Mouse (Mus musculus) stomach, embryonic 16.5 days (tissue): ENCODE results near the gene Pole2. TPM values are rescaled to one million over a fixed set of nuclear protein-coding genes. Genes with fewer than 3 reads are reported as not detected.
A peak's percentile ranks its signal among the peaks of the same experiment; 100 is the strongest.

Experiments used
- ATAC-seq: fragments of 200-750 bp; cut with Nextera tagmentation; 2 replicates; pipeline ENCODE4 v1.8.0; 2017; ENCODE audit warnings: moderate number of reproducible peaks, moderate TSS enrichment; ENCODE audit not compliant: insufficient read depth, low FRiP score
- H3K27ac ChIP-seq: fragments of 300-500 bp; sonication (generic); 2 replicates; pipeline ENCODE4 v1.5.1; 2014; ENCODE audit warnings: low read length
- H3K27me3 ChIP-seq: fragments of 300-500 bp; sonication (generic); 2 replicates; pipeline ENCODE4 v1.6.1; 2014; ENCODE audit warnings: low read length, control low read depth, mixed read lengths; ENCODE audit not compliant: control insufficient read depth, insufficient read depth
- H3K36me3 ChIP-seq: fragments of 300-500 bp; sonication (generic); 2 replicates; pipeline ENCODE4 v1.6.1; 2014; ENCODE audit warnings: low read length; ENCODE audit not compliant: control insufficient read depth, insufficient read depth
- H3K4me1 ChIP-seq: fragments of 300-500 bp; sonication (generic); 2 replicates; pipeline ENCODE4 v1.6.1; 2014; ENCODE audit warnings: low read length, control low read depth, mixed read lengths; ENCODE audit not compliant: control insufficient read depth, insufficient read depth
- H3K4me2 ChIP-seq: fragments of 300-500 bp; sonication (generic); 2 replicates; pipeline ENCODE4 v1.6.1; 2014; ENCODE audit warnings: low read depth, low read length, mixed read lengths
- H3K4me3 ChIP-seq: fragments of 300-500 bp; sonication (generic); replicated peaks from 2 replicates; pipeline ENCODE4 v1.5.1; 2014; ENCODE audit warnings: mild to moderate bottlenecking, low read length
- H3K9ac ChIP-seq: fragments of 300-500 bp; sonication (generic); 2 replicates; pipeline ENCODE4 v1.6.1; 2014; ENCODE audit warnings: low read length
- H3K9me3 ChIP-seq: fragments of 300-500 bp; sonication (generic); replicated peaks from 2 replicates; pipeline ENCODE4 v1.6.1; 2016; ENCODE audit warnings: low read length, control low read depth; ENCODE audit not compliant: control insufficient read depth
- WGBS: fragments of 180-500 bp; shearing (Covaris S2); extraction: QIAGEN DNeasy Blood & Tissue Kit; methylation state at CpG from one replicate; pipeline ENCODE4 v1.1.7; 2014; 5-methylcytosine and 5-hydroxymethylcytosine counted together
- polyA plus RNA-seq: library from polyadenylated mRNA; unstranded; fragments of >200 nt; fragmentation: Nextera tagmentation; extraction: Ambion mirVana; gene quantifications from 2 replicates; pipeline ENCODE4 v1.2.1, GENCODE M21; 2015

Gene Pole2
- polyA plus RNA-seq, 1 experiment from 2014 or later = 21.7 TPM

DNA sequence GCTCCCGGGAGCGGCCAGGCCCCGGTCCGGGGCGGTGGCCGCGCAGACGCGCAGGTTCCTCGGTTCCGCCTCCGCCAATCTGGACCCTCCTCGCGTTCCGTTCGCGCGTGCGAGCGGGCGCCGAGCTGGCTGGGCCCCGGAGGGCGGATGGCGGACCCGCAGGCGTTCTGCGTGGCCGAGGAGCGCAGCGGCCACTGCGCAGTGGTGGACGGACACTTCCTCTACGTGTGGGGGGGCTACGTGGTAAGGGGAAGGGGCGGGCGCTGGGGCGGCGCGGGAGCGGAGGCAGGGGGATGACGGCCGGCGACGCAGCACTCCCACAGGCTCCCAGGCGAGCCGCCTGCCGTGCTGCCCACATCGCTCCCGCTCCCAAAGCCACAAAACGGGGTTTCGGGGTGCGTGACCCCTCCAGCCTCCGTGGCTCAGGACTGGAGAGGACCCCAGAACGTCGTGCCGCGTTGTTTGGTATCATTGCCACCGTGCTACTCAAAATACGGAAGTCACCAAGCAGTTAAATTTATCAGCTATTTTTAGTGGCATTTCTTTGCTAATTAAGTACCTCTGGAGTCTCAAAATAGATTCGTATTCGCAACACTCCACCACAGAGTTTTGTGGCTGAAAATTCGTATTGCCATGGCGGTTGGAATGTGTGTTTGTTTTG, 13.9 kb upstream of the Pole2 start:
- H3K9me3 ChIP-seq = no peaks in the 10 kb centered on the region
- under 1% methylated on average over 64 of the region's 64 CpGs for WGBS
- no peaks in the 10 kb centered on the region for H3K36me3 ChIP-seq
- H3K4me3 ChIP-seq = peak overlapping the region; percentile 82
- no peaks in the 10 kb centered on the region for H3K27me3 ChIP-seq
- peak overlapping the region; percentile 81 for H3K4me2 ChIP-seq
- H3K27ac ChIP-seq = peak overlapping the region; percentile 84
- peaks cover 4% of the 10 kb centered on the region; the same call in 1 of the 2 replicates for H3K4me1 ChIP-seq
- ATAC-seq = peak; percentile 95
- H3K9ac ChIP-seq = peak overlapping the region; percentile 91

DNA sequence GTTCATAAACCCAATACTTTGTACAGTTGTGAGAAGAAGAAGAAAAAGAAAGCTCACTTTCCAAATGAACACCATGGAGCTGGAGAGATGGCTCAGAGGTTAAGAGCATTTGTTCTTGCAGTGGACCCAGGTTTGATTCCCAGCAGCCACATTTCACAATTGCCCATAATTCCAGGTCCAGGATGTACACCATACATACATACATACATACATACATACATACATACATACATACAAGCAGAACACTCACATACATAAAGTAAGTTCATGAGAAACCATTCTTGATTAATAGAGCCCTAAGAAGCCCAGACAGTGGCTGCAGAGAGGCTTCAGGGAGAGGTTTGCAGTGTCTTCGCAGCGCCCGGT, 13.4 kb upstream of the Pole2 start:
- H3K9ac ChIP-seq = peak overlapping the region; percentile 91
- ATAC-seq = no peak
- 0% methylated on average over 3 of the region's 3 CpGs for WGBS

DNA sequence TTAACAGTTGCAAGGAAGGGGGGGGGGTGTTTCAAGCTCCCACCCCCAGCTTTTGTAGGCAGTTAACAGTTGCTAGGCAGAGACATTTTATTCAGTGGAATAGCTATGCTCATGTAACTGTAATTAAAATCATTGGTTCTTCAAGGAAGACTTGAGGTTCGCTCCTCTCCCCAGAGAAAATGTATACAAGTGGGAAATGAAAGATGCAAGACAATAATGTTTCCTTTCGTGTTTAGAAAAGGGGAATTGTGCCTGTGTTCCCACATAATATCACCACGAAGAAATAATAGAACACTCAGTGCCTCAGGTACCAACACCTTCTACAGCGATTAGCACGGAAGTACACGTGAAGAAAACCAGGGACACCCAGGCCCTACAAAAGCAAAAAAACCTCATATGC, 12.9 kb upstream of the Pole2 start, which contains the start of gene Klhdc1:
Gene Klhdc1 (plus strand): TSS at position 301 of the 400 bp plus-strand sequence.
- ATAC-seq = no peak
- 68% methylated on average over 6 of the region's 6 CpGs for WGBS

More for the DNA sequence above, 13.4 kb upstream of the Pole2 start:
- peak overlapping the region; percentile 84 for H3K27ac ChIP-seq
- no peaks in the 10 kb centered on the region for H3K9me3 ChIP-seq
- peaks cover 4% of the 10 kb centered on the region; the same call in 1 of the 2 replicates for H3K4me1 ChIP-seq
- no peaks in the 10 kb centered on the region for H3K36me3 ChIP-seq
- no peaks in the 10 kb centered on the region for H3K27me3 ChIP-seq
- peak overlapping the region; percentile 82 for H3K4me3 ChIP-seq
- H3K4me2 ChIP-seq = peak overlapping the region; percentile 81

DNA sequence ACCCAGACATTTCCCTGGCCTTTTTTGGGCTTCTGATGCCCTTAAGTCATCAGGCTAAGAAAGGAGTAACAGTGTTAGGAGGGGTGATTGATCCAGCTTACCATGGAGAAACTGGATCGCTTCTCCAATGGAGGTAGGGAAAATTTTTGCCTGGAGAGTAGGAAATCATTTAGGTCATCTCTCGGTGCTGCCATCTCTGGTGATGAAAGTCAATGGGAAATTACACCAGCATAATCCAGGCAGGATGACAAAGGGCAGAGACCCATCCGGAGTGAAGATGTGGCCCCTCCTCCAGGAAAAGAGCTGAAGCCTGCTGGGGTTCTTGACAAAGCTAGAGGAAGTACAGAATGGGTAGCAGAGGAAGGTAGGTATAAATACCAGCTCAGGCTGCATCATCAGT, 10.3 kb upstream of the Pole2 start:
- Histone ChIP-seq H3K27me3 (no peaks in the 10 kb centered on the region), H3K9ac (no peak overlapping the region), H3K36me3 (no peaks in the 10 kb centered on the region), H3K9me3 (no peaks in the 10 kb centered on the region), H3K4me3 (no peak overlapping the region), H3K4me1 (peaks cover 4% of the 10 kb centered on the region; the same call in 1 of the 2 replicates), H3K4me2 (no peak overlapping the region), H3K27ac (no peak overlapping the region)
- ATAC-seq = no peak
- WGBS = 31% methylated on average over 3 of the region's 3 CpGs

More for the DNA sequence above, 12.9 kb upstream of the Pole2 start, which contains the start of gene Klhdc1:
- peak within 1 kb of the TSS; percentile 84 for H3K27ac ChIP-seq
- no peaks in the 10 kb centered on the region for H3K27me3 ChIP-seq
- peaks cover 4% of the 10 kb centered on the region; the same call in 1 of the 2 replicates for H3K4me1 ChIP-seq
- H3K36me3 ChIP-seq = no peaks in the 10 kb centered on the region
- H3K4me3 ChIP-seq = peak within 1 kb of the TSS; percentile 82
- H3K9me3 ChIP-seq = no peaks in the 10 kb centered on the region
- H3K4me2 ChIP-seq = peak within 1 kb of the TSS; percentile 81
- peak within 1 kb of the TSS; percentile 91 for H3K9ac ChIP-seq

DNA sequence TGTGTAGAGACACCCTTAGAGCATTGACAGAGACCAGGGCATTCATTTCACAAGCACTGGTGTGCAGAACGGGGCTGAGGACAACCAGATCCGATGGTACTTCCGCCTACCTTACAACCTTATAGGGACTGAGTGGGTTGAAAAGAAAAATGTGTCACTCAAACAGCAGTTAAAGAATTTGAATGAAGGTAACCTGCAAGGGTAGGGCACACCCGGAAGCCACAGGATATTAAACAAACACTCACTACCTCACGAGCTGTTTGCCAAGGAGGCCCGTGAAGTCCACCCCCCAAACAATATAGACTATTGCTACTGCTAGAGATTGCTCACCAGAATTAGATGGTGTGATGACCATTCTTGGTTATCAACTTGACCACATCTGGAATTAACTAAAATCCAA, 7.8 kb upstream of the Pole2 start:
- no peak overlapping the region for H3K9ac ChIP-seq
- H3K27ac ChIP-seq = peak overlapping the region; percentile 14; the same call in 1 of the 2 replicates
- peak; percentile 56; the same call in 1 of the 2 replicates for ATAC-seq
- H3K4me3 ChIP-seq = no peak overlapping the region
- H3K4me1 ChIP-seq = no peaks in the 10 kb centered on the region
- 73% methylated on average over 6 of the region's 6 CpGs for WGBS
- H3K27me3 ChIP-seq = no peaks in the 10 kb centered on the region
- no peak overlapping the region for H3K4me2 ChIP-seq
- H3K36me3 ChIP-seq = no peaks in the 10 kb centered on the region
- H3K9me3 ChIP-seq = no peaks in the 10 kb centered on the region

DNA sequence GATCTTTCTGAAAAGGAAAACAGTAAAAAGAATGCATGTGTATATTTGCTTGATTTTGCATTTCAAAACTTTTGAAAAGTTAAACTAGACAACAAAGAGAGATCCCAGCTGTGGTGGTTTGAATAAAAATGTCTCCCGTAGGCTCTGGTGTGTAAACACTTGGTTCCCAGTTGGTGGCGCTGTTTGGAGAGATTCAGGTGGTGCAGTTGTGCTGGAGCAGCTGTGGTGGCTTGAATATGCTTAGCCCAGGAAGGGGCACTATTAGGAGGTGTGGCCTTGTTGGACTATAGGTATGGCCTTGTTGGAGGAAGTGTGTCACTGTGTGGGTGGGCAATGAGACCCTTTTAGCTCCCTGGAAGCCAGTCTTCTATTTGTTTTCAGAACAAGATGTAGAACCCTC, 1.3 kb upstream of the Pole2 start:
- 65% methylated on average over 2 of the region's 2 CpGs for WGBS
- Histone ChIP-seq H3K27me3 (no peaks in the 10 kb centered on the region), H3K4me3 (no peak overlapping the region), H3K4me1 (peaks cover 9% of the 10 kb centered on the region; the same call in 1 of the 2 replicates), H3K4me2 (no peak overlapping the region), H3K9ac (no peak overlapping the region), H3K9me3 (no peaks in the 10 kb centered on the region), H3K36me3 (no peaks in the 10 kb centered on the region), H3K27ac (no peak overlapping the region)
- no peak for ATAC-seq

DNA sequence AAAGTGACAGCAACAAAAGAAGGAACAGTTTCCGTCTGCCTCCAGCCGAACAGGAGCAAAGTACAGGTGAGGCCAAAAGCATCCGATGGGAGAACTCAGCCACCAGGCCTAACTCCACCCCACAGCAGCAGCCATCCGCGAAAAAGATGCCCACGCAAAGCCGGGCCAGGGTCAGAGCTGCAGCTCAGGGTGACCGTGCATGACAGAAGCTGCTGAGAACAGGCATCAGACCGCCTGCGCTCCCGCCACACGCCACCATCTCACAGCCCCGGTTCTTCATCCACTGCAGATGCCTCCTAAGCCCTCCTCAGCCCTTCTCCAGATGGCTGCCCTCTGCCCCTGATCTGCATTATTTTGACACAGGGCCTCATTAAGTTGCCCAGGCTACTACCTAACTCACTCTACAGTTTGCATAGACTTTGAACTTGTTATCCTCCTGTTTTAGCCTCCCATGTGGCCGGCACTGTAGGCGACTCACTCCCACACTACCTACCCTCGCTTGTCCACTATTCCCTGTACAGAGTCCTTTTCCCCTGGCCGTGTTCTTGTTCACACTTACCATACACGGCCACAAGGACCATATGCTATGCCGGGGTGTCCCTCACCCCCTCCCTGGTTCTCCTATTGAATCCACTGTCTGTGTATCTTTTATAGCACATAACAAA, 7.2 kb downstream of the Pole2 start:
- Histone ChIP-seq H3K4me3 (no peak overlapping the region), H3K27me3 (no peaks in the 10 kb centered on the region), H3K9ac (no peak overlapping the region), H3K27ac (no peak overlapping the region), H3K36me3 (peaks cover 14% of the 10 kb centered on the region; the same call in 1 of the 2 replicates), H3K9me3 (no peaks in the 10 kb centered on the region), H3K4me2 (no peak overlapping the region), H3K4me1 (no peaks in the 10 kb centered on the region)
- WGBS = 89% methylated on average over 19 of the region's 19 CpGs
- no peak for ATAC-seq

DNA sequence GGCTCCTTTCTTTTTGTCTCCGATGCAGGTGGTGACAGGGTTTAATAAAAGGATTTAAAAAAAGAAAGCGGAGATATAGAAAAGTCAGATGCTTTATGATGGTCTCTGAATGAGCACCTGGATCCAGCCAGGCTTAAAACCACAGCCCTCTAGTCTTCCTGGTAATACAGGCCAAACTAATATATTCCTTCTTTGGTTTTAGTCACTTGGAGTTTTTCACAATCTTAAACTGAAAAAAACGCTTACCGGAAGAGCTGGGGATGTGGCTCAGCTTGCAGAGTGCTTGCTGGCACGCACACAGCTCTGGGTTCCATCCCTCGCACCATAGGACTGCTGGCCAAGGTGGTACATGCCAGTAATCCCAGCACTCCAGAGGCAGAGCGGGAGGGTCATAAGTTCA, 11.4 kb downstream of the Pole2 start:
- Histone ChIP-seq H3K27me3 (no peaks in the 10 kb centered on the region), H3K36me3 (peaks cover 14% of the 10 kb centered on the region; the same call in 1 of the 2 replicates), H3K4me3 (no peak overlapping the region), H3K9ac (no peak overlapping the region), H3K9me3 (no peaks in the 10 kb centered on the region), H3K4me1 (no peaks in the 10 kb centered on the region), H3K27ac (no peak overlapping the region), H3K4me2 (no peak overlapping the region)
- WGBS = 92% methylated on average over 7 of the region's 7 CpGs
- ATAC-seq = no peak
